Mouse (Mus musculus): ENCODE data around the gene Krtap3-1.
"Not testable (repeated sequence)": the region's sequence is repeated elsewhere in the genome, so short reads cannot be mapped to it uniquely, and the experiment has no call there.

GRCm38 (mm10) chr11:99597742-99598141 lies 31.3 kb upstream of the Krtap3-1 start, which contains the start of gene Krtap9-3:
- TF ChIP-seq CTCF (IDR thresholded peaks at IDR 0.05; ENCODE audit: borderline replicate concordance, insufficient read depth, low read depth, low read length); POLR2A (IDR thresholded peaks at IDR 0.05; ENCODE audit: borderline replicate concordance, insufficient read depth, low read length): not testable (repeated sequence)

Measured in cerebellum, adult 2 months (tissue).